ENCODE assay signal across 8 mouse cellular contexts in the genomic region with DNA sequence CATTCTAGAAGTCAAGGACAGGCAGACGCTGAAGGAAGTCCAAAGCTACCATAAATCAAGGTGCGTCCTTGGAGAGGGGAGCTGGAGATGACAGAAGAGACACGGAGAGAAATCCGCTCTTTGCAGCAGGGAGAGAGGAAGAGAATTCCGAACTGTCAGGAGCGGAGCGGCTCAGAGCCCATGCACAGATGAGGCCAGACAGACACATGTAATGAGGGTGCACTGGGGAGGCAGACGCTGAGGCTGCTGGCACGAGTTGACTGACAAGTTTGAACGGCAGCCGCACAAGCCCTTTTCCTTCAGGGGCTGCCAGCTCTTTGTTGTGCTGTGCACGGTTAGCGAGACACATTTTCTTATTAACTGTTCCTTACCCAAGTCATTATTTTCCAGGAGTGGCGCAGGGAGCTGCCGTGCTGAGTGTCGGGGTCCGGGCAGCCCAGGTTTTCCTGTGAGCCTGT. TPM values are rescaled to one million over a fixed set of nuclear protein-coding genes. Genes with fewer than 3 reads are reported as not detected.
DNase-seq lines count a peak whose midpoint lies in the region; ATAC-seq and TF ChIP-seq lines count a peak whose summit lies in the region.

A gene (minus strand): TSS at position 448 of the 458 bp plus-strand sequence.

- peak; percentile 65 to 73 for DNase-seq in cerebellum, postnatal 10 days
- no peak for DNase-seq in cerebellum, adult 9-11 months
- DNase-seq in heart, adult 9 months (ENCODE audit: low spot score in 2 of 2), result peak; percentile 60 to 73
- DNase-seq in kidney, adult 8-10 months, result peak; percentile 19 to 21
- DNase-seq in limb, embryonic 14.5 days (ENCODE audit: low spot score), result peak; percentile 67

- no peaks in the 10 kb centered on the region for H3K9me3 ChIP-seq in embryonic facial prominence, embryonic 15.5 days (replicated peaks)
- no peaks in the 10 kb centered on the region for H3K9me3 ChIP-seq in limb, embryonic 14.5 days (ENCODE audit: control insufficient read depth, low read length)
- H3K9me3 ChIP-seq in midbrain, embryonic 15.5 days, result no peaks in the 10 kb centered on the region

- H3K27ac ChIP-seq in embryonic facial prominence, embryonic 15.5 days (replicated peaks), result peak within 1 kb of the TSS; percentile 68
- no peak within 1 kb of the TSS; the same call in 1 of the 2 replicates for H3K27ac ChIP-seq in limb, embryonic 14.5 days (replicated peaks; ENCODE audit: low read depth, low read length)
- peak within 1 kb of the TSS; percentile 74 for H3K27ac ChIP-seq in midbrain, embryonic 15.5 days
- no peak within 1 kb of the TSS for H3K27ac ChIP-seq in testis, adult 2 months (ENCODE audit: control insufficient read depth, insufficient read depth, low read depth, low read length)

- ATAC-seq in embryonic facial prominence, embryonic 15.5 days (ENCODE audit: insufficient number of reproducible peaks, low FRiP score, low TSS enrichment, low read depth), result peak; percentile 76; the same call in 1 of the 2 replicates
- ATAC-seq in limb, embryonic 14.5 days (ENCODE audit: low FRiP score, low read depth), result peak; percentile 77
- ATAC-seq in midbrain, embryonic 15.5 days (replicated peaks), result peak; percentile 95

- no peak for TF ChIP-seq CTCF in testis, adult 2 months (IDR thresholded peaks at IDR 0.05; ENCODE audit: control insufficient read depth, insufficient read depth, insufficient replicate concordance, low read depth, low read length)

- 1% methylated on average over 17 of the region's 17 CpGs for WGBS in embryonic facial prominence, embryonic 15.5 days
- WGBS in limb, embryonic 14.5 days, result 4% methylated on average over 17 of the region's 17 CpGs
- 6% methylated on average over 17 of the region's 17 CpGs for WGBS in midbrain, embryonic 15.5 days

- peak within 1 kb of the TSS; percentile 44 for H3K4me3 ChIP-seq in embryonic facial prominence, embryonic 15.5 days (replicated peaks)
- peak within 1 kb of the TSS; percentile 39 for H3K4me3 ChIP-seq in limb, embryonic 14.5 days (replicated peaks; ENCODE audit: low read length)
- H3K4me3 ChIP-seq in midbrain, embryonic 15.5 days, result peak within 1 kb of the TSS; percentile 40
- peak within 1 kb of the TSS; percentile 8 for H3K4me3 ChIP-seq in testis, adult 2 months (ENCODE audit: control insufficient read depth, low read depth, low read length)

- peaks cover 8% of the 10 kb centered on the region; the same call in 1 of the 2 replicates for H3K4me1 ChIP-seq in embryonic facial prominence, embryonic 15.5 days
- peaks cover 6% of the 10 kb centered on the region for H3K4me1 ChIP-seq in limb, embryonic 14.5 days (ENCODE audit: control insufficient read depth, insufficient read depth, low read length)
- H3K4me1 ChIP-seq in midbrain, embryonic 15.5 days, result peaks cover 13% of the 10 kb centered on the region
- peaks cover 5% of the 10 kb centered on the region for H3K4me1 ChIP-seq in testis, adult 2 months (ENCODE audit: control insufficient read depth, insufficient read depth, low read length)

- H3K27me3 ChIP-seq in embryonic facial prominence, embryonic 15.5 days, result no peaks in the 10 kb centered on the region
- H3K27me3 ChIP-seq in limb, embryonic 14.5 days (ENCODE audit: control insufficient read depth, insufficient read depth, low read length), result no peaks in the 10 kb centered on the region
- no peaks in the 10 kb centered on the region for H3K27me3 ChIP-seq in midbrain, embryonic 15.5 days (replicated peaks)
- no peaks in the 10 kb centered on the region for H3K27me3 ChIP-seq in testis, adult 2 months (ENCODE audit: control insufficient read depth, insufficient read depth, low read length)

- TF ChIP-seq POLR2A in limb, embryonic 14.5 days (IDR thresholded peaks at IDR 0.05; ENCODE audit: borderline replicate concordance, extremely low read depth, insufficient read depth, insufficient read length), result 0 out of 2 replicates have a peak, but pooled peaks have one; percentile 35
- no peak for TF ChIP-seq POLR2A in testis, adult 2 months (IDR thresholded peaks at IDR 0.05; ENCODE audit: control insufficient read depth, low read depth, low read length)

- H3K36me3 ChIP-seq in embryonic facial prominence, embryonic 15.5 days, result no peaks in the 10 kb centered on the region
- no peaks in the 10 kb centered on the region for H3K36me3 ChIP-seq in limb, embryonic 14.5 days (ENCODE audit: control insufficient read depth, insufficient read depth, low read length)
- H3K36me3 ChIP-seq in midbrain, embryonic 15.5 days (replicated peaks), result no peaks in the 10 kb centered on the region
- no peaks in the 10 kb centered on the region for H3K36me3 ChIP-seq in testis, adult 2 months (ENCODE audit: control insufficient read depth, insufficient read depth, low read length)

- peak within 1 kb of the TSS; percentile 37 for H3K9ac ChIP-seq in embryonic facial prominence, embryonic 15.5 days
- peak within 1 kb of the TSS; percentile 58 for H3K9ac ChIP-seq in limb, embryonic 14.5 days (ENCODE audit: low read depth, low read length, severe bottlenecking)
- peak within 1 kb of the TSS; percentile 37 for H3K9ac ChIP-seq in midbrain, embryonic 15.5 days

- H3K4me2 ChIP-seq in embryonic facial prominence, embryonic 15.5 days (replicated peaks), result peak within 1 kb of the TSS; percentile 56
- H3K4me2 ChIP-seq in limb, embryonic 14.5 days (replicated peaks; ENCODE audit: low read depth, low read length, severe bottlenecking), result peak within 1 kb of the TSS; percentile 60
- H3K4me2 ChIP-seq in midbrain, embryonic 15.5 days, result peak within 1 kb of the TSS; percentile 56

RNA-seq across cellular contexts. Expression of the gene that starts here (rescaled TPM):
- 22.3 and 26.3 TPM in 2 replicates for polyA plus RNA-seq in embryonic facial prominence, embryonic 15.5 days (2015; fragmentation: Nextera tagmentation; extraction: Ambion mirVana)
- polyA plus RNA-seq in limb, embryonic 14.5 days (2012; rRNA removed), result 9.3 and 12.4 TPM in 2 replicates
- polyA plus RNA-seq in limb, embryonic 14.5 days (2014; fragmentation: Nextera tagmentation; extraction: Ambion mirVana), result 16.5 and 19.0 TPM in 2 replicates
- polyA plus RNA-seq in midbrain, embryonic 15.5 days (2015; fragmentation: Nextera tagmentation; extraction: Ambion mirVana), result 9.8 and 10.5 TPM in 2 replicates
- 0.26 and 0.36 TPM in 2 replicates for polyA plus RNA-seq in testis, adult 2 months (2012; rRNA removed)

Comparison
In these comparisons a context has a peak if more than half of its experiments do, and no peak if none do; other contexts are left out.
1. H3K27ac ChIP-seq: peak in embryonic facial prominence, embryonic 15.5 days (single experiment) and midbrain, embryonic 15.5 days (single experiment); none in limb, embryonic 14.5 days (single experiment) and testis, adult 2 months (single experiment).
2. Peak in every context shown above with its lines, with median percentiles within 50 percentile points of each other: ATAC-seq, H3K4me2 ChIP-seq, H3K4me3 ChIP-seq and H3K9ac ChIP-seq.